Mouse (Mus musculus) central nervous system, embryonic 18 days (tissue): Measurements from ENCODE around the gene Wwc1. TPM values are rescaled to one million over a fixed set of nuclear protein-coding genes. Genes with fewer than 3 reads are reported as not detected.

ENCODE experiments used
- polyA plus RNA-seq: library from polyadenylated mRNA; depleted of rRNA; stranded (reverse); fragments of >200 nt; gene quantifications from 2 replicates; pipeline ENCODE4 v1.2.3, GENCODE M21; 2012; rRNA removed

Wwc1 gene
- polyA plus RNA-seq, result 39.6 and 49.7 TPM in 2 replicates

DNA sequence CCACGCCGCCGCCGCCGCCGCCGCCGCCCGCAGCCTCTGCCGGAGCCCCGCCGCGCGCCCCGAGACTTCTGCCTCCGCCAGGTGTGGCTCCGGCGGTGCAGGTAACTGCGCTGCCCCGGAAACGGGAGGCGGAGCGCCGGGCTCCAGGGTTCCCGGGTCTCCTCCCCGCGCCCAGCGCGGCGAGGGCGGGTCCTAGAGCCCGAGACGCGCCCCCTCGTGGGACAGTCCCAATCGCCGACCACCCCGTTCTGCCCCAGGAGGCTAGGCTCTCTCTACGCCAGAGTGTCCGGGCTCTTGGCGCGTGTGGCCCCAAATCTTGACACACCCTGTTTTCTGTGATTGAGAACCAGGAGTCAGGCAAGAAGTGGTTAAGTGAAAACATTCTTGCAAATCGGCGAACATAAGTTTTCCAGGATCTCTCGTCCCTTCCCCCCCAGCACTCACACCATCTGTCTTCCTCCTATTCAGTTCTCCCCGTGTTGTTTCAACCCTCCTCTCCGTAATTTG, at the start of gene Wwc1:
Wwc1 (minus strand) TSS at position 117 of the 507 bp plus-strand sequence.

DNA sequence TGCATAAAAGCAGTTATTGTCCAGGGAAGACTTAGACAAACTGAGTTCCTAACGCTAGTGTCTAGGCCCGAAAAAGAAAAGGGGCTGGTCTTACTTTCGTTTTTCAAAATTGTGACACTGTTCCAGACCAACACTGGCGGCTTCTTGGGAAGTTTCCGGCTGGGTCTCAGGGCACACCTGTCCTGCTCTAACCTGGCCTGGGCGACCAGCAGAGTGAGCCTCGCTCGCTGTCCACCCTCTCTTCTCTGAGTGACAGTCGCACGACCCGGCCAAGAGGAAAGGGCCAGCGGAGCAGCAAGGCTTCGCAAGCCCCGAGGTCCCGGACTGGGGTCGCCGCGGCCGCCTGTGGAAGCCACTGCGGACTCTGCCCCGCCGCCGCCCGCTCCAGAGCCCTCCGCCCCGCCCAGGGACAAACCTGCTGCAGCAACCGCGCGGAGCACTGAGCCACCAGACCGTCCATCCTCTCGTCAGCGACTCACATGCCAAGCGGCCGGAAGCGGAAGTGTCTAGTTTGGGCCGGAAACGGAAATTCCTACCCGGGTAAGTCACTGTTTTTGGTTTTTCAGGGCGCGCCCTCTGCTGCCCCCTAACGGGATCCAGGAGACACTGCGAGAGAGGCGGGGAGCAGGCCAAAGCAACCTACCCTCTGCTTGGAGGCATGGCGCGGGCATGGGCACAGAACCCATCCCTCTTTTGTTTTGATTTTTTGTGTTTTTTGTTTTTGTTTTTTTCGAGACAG, 146.1 kb downstream of the Wwc1 start, which contains the start of gene Rars:
Rars (minus strand) TSS at position 485 of the 739 bp plus-strand sequence.

DNA sequence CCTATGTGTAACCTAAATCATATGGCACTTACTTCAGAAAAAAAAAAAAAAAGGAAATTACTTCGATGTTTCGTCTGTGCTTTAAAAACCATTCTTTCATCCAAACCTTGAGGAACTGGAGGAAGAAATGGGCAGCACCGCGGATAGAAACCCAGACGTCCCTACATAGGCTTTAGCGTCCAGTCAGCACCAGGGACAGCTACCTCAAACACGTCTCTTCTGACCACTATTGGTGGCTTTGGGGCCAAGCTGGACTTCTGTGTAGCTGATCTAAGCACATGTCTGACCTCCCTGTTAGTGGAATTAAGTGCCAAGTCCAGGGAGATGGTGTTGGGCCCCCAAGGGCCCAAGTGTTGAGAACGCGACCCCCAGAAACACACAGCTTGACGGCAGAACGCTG, 181.5 kb downstream of the Wwc1 start, which contains the start of gene Fbll1:
Fbll1 (minus strand) TSS at position 11 of the 400 bp plus-strand sequence.

Other genes with a start within 250 kb of the Wwc1 start
- gene Pank3, start 211.0 kb downstream of the Wwc1 start, polyA plus RNA-seq, result 35.5 and 38.3 TPM in 2 replicates
- 107 and 111 TPM in 2 replicates for gene Fbll1, start 181.6 kb downstream of the Wwc1 start, polyA plus RNA-seq
- 56.3 and 60.6 TPM in 2 replicates for gene Rars, start 146.0 kb downstream of the Wwc1 start, polyA plus RNA-seq